Mouse (Mus musculus) large intestine, adult 2 months (tissue): ENCODE results near the gene Klrb1c. TPM values are rescaled to one million over a fixed set of nuclear protein-coding genes. Genes with fewer than 3 reads are reported as not detected.
"Not testable (repeated sequence)": the region's sequence is repeated elsewhere in the genome, so short reads cannot be mapped to it uniquely, and the experiment has no call there.

Experiments used
- DNase-seq: peaks from one replicate; pipeline ENCODE4 v3.0.0-alpha.2; 2012; ENCODE audit warnings: low read depth, low spot score
- WGBS: fragments of 180-500 bp; shearing (Covaris S2); methylation state at CpG from one replicate; pipeline ENCODE4 v1.1.7; 2018; 5-methylcytosine and 5-hydroxymethylcytosine counted together
- polyA plus RNA-seq: library from polyadenylated mRNA; depleted of rRNA; stranded (reverse); fragments of >200 nt; gene quantifications from 2 replicates; pipeline ENCODE4 v1.2.3, GENCODE M21; 2012; rRNA removed

The Klrb1c gene
- polyA plus RNA-seq = 0.21 and 0.31 TPM in 2 replicates

GRCm38 (mm10) chr6:128789115-128789514, at the start of gene Klrb1c:
Klrb1c (minus strand) TSS chr6:128789215.
- DNase-seq = no peak
- WGBS = 94% methylated on average over 2 of the region's 2 CpGs

GRCm38 (mm10) chr6:128837454-128838341, 48.7 kb upstream of the Klrb1c start:
- 8% methylated on average over 14 of the region's 14 CpGs for WGBS
- no peak for DNase-seq

DNA sequence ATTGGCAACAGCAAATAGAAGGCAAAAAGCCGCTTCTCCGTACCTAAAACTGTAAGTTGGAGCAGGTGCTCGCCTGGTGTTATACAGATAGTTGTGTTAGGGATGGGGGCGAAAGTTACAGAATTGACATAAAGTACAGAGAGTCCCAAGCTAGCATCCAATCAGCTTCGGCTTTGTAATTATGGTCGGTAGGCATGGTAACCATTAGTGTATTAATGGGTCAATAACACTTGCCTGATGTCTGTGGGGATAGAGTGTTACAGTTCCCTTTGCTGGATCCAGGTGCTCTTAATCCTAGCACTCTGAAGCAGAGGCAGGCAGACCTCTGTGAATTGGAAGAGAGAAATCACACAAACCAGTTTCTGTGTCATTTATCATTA, 47.9 kb upstream of the Klrb1c start:
- 89% methylated on average over 6 of the region's 6 CpGs for WGBS
- no peak for DNase-seq

DNA sequence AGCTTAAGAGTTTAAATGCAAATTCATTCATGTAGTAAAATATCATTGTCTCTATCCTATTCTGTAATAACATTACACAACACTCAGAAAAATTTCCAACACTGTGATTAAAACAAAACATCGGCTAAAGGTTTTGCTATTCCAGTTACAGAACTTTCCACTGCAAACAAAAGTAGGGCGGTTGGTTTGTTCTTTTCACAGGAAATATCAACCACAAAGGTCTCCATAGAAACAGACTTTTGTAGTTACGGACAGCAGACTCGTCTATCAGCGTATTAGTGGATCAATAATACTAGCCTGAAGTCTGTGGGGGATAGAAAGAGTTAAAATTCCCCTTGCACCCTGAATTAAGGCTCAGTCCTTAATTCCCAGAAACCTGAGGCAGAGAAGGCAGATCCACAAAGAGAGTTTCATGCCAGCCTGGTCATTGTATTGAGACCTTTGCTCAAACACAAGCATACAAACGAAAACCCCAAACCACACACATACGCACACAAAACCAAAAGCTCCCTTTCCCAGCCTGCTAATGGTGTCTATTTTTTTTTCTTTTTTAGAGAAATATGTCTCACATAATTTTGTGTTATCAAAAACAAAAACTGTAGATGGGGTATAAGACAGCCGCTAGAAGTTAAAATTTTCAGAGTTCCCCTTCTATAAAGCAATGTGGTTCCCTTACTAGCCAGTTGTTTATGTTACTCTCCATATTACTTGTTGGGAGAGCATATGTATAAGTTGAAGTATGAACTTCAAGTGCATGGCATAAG, 47.4 kb upstream of the Klrb1c start:
- WGBS = 86% methylated on average over 8 of the region's 8 CpGs
- DNase-seq = no peak

DNA sequence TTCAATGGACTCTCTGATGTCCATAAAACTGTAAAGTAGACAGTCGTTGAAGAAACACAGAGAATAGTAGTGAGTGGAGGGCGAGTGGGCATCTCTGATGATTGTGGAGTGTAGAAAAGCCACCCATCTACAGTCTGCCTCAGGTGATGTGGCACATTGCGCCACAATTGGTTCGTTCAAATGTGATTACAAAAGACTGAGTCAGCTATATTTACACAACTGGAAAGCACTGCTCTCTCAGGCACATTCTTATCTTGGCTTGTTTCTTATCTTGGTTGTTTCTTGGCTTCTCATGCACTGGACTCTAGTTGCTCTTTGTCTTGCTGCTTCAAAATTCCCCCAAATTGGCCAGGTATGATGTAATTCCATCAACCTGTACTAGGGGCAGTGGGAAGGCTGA, 46.6 kb upstream of the Klrb1c start:
- DNase-seq = no peak
- WGBS = 28% methylated on average over 4 of the region's 4 CpGs

GRCm38 (mm10) chr6:128833046-128833445, 44.0 kb upstream of the Klrb1c start:
- no peak for DNase-seq
- 81% methylated on average over 10 of the region's 10 CpGs for WGBS

- DNase-seq = no peak
Measured at GRCm38 (mm10) chr6:128829837-128830236, 40.8 kb upstream of the Klrb1c start.

DNA sequence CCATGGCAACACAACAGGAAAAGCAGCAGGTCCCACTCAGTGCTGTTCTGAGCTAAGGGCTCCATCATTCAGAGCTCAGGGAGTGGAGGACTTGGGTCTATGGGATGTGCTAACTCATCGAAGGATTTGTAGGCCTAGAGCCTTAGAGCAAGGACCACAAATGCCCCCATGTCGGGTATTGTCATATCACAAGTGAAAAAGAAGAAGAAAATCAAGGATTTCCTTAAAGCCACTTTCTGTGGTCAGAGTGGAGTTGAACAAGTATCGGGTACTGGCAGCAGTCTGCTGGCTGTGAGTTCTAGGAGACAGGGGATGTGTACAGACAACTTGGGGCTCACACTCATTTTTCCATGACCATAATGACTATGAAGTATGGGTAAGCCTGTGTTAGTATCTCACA, 37.8 kb upstream of the Klrb1c start:
- WGBS = 86% methylated on average over 3 of the region's 3 CpGs
- no peak for DNase-seq

More at GRCm38 (mm10) chr6:128829837-128830236, 40.8 kb upstream of the Klrb1c start:
- WGBS = 58% methylated on average over 4 of the region's 4 CpGs

- WGBS = 81% methylated on average over 6 of the region's 6 CpGs
- DNase-seq = no peak
Measured at GRCm38 (mm10) chr6:128826132-128826531, 37.1 kb upstream of the Klrb1c start, which contains the start of the genes Gm44511 and Klrb1b. Gm44511 (minus strand) TSS chr6:128826315. Klrb1b (minus strand) TSS chr6:128826331.

GRCm38 (mm10) chr6:128818083-128818802, 29.2 kb upstream of the Klrb1c start:
- DNase-seq = no peak
- 66% methylated on average over 4 of the region's 4 CpGs for WGBS

DNA sequence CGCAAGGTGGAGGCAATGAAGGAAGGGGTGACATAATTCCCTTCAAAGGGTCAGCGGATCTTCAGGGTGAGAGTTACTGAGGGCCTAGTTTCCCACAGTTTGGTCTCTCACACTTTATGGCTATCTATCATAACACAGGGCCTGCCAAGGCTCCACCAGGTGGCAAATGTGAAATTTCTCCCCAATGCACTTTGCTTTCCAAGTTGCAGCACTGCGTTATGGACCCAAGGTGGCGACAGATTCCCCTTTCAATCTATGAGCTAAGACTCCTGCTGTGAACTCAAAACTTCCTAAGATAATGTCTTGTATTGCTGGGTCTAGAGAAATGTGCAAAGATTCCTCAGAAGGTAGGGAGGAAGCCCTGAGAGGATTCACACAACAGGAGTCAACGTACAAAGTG, 19.5 kb upstream of the Klrb1c start:
- 62% methylated on average over 5 of the region's 5 CpGs for WGBS
- peak; percentile 33 for DNase-seq

DNA sequence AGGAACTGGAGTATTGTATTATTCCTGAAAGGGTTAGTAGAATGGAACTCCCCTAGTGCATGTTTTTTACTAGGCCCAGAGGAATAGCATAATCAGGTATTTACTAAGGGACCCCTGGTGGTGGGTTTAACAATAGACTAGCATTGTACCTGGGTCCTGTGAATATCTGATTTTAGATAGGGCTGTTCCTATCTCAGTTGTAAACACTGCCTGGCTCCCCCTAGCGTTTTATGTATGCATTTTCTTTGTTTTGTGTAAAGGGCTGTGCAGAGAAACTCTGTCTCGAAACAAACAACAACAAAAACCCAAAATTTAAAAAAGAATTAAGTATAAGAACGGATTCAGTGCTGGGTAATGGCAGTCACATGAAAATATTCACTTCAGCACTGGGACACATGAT, 18.0 kb upstream of the Klrb1c start:
- no peak for DNase-seq

GRCm38 (mm10) chr6:128804823-128805640, 16.0 kb upstream of the Klrb1c start:
- not testable (repeated sequence) for DNase-seq
- 62% methylated on average over 7 of the region's 7 CpGs for WGBS

More for the DNA sequence above, 18.0 kb upstream of the Klrb1c start:
- 72% methylated on average over 3 of the region's 3 CpGs for WGBS

GRCm38 (mm10) chr6:128802999-128803857, 14.2 kb upstream of the Klrb1c start:
- WGBS = 6% methylated on average over 26 of the region's 26 CpGs
- DNase-seq = peak; percentile 90

- WGBS = 10% methylated on average over 10 of the region's 10 CpGs
- peak; percentile 19 for DNase-seq
Measured at GRCm38 (mm10) chr6:128802557-128802956, 13.5 kb upstream of the Klrb1c start.

DNA sequence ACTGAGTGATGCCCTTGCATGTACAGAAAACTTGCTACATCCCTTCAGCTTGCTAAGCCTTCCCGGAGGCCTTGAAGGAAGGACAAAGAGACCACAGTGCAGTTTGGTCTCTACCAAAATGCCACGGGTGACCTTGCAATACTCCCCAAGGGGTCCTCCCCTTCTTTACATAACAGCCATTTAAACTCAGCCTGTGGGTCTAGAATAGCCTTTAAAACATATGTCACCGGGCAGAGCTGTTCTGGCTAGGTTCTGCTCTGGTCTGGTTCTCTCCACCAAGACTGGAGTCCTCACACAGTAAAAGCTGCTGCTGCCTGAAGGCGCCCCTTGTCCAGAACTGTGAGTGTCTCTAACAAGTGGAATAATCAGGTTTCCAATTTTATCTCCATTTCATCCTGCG, 11.7 kb upstream of the Klrb1c start:
- not testable (repeated sequence) for DNase-seq
- 81% methylated on average over 5 of the region's 5 CpGs for WGBS

DNA sequence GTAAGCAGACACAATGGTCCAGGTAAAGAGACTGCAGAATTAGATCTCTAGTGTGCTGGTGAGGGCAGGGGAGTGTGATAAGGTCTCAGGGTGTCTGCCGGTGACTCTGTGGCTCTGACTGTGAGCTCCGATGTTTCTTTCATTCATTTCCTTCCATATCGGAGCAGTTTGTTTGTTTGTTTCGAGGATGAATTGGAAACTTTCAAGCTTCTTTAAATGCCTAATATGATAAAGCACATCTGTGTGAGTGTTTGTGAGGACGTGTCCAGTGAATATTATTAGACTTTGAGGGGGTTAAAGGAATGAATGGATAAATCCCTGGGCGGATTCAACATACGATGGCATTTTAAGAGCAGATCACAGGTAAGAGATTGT, 10.9 kb upstream of the Klrb1c start:
- WGBS = 16% methylated on average over 7 of the region's 7 CpGs
- DNase-seq = no peak
